Mouse (Mus musculus) layer of hippocampus, adult 8-10 months (tissue): Measurements from ENCODE around the gene Gsto2. TPM values are rescaled to one million over a fixed set of nuclear protein-coding genes. Genes with fewer than 3 reads are reported as not detected.

Experiments
- DNase-seq, 2 experiments: peaks; one replicate each; pipeline ENCODE4 v3.0.0; 2022; ENCODE audit warnings: low spot score in 2 of 2
- total RNA-seq, 4 experiments: library from RNA; stranded (reverse); gene quantifications; 2 replicates each; pipeline ENCODE4 v1.2.4; 2022

The Gsto2 gene
- total RNA-seq, 4 experiments from 2014 or later: 2.2 to 4.1 (median 2.9) TPM

- DNase-seq: no peak
Observed at GRCm38 (mm10) chr19:47890489-47891130, 25.3 kb downstream of the Gsto2 start.

DNA sequence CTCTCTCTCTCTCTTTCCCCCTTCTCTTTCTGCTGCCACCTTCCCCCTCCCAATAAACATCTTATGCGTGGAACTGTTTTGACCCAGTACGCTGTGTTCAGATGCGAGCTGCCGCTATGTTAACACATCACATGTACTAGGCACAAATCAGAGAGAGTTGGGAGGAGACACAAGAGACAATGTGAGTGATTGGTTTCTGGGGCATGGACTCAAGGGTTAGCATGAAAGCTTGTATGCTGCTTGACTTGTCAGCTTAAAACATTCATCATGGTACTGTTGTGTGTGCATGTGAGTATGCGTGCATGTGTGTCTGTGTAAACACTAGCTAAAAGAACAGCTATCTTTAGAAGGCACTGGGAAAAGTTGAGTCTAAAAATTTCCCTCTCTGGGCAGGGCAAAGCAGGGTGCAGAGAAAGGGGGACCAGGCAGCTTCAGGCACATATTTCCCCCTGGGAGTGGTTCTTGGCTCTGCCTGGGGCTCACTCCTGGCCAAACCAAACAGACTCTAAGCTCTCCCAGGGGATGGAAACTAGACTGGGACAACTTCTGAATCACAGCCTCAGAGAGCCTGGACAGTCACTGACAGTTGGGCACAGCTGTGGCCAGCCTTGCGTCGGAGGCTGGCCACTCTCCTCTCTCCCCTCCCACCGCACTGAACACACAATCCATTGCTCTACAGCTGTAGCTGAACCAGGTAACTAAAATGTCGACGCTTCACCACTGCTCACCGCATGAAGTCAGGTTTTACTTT lies 26.4 kb downstream of the Gsto2 start:
- DNase-seq: no peak

- DNase-seq: no peak
Observed at GRCm38 (mm10) chr19:47893092-47893491, 27.8 kb downstream of the Gsto2 start.

GRCm38 (mm10) chr19:47898472-47899079 lies 33.2 kb downstream of the Gsto2 start:
- no peak for DNase-seq

GRCm38 (mm10) chr19:47900012-47900411 lies 34.7 kb downstream of the Gsto2 start:
- no peak for DNase-seq

DNA sequence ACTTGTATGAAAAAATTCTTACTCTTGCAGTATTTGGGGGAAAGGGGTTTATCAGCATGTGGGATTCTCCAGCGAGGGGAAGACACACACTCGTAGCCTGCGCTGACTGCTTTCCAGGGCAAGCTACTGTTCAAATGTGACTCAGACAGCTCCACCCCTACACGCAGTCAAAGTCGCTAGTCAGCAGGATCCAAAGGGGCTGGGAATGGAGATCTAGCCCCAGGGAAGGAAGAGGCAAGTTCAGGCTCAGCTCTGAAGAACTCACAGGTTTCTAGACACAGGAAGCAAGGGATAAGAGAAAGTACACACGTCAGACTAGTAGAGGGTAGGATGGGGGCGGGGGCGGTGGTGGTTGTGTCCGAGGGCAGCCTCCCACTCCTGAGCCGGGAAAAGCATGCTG lies 35.2 kb downstream of the Gsto2 start:
- no peak for DNase-seq

DNA sequence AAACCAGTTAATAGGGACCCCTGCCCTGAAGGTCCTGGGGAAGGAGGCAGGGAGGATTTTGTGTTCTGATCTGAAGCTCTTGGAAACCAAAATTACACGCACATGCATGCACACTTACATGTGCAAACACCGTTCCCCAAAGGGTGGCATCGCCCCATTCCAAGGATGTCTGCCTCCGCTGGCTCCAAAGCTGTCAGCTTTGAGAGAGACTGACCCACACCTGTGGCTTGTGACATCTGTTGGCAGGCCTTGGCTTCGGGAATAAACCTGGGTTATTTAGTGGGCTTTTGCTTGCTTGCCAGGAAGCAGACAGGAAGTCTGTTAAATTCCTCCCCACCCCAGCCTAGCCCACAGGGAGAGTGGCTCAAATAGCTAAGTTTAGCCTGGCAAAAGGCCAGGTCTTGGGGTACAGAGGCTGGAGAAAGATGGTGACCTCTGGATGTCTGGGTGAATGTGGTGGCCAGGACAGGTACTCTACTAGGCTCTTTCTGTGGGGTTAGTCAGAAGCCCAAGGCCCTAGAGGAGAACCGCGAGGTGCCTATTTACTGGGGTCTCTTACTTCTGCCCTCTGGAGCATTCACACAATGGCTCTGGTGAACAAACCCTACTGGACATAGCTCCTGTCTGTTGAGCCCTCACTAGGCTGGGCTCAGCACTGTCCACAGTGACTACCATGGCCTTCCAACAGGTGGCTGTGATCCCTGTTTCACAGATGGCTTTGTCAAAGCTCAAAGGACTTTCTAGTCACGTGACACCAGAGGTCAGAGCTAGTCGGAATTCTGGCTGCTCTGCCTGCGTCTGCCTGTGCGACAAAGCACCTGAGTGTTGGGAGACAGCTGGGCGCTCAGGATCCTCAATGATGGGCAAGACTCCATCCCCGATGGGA lies 37.2 kb downstream of the Gsto2 start:
- DNase-seq: no peak

DNA sequence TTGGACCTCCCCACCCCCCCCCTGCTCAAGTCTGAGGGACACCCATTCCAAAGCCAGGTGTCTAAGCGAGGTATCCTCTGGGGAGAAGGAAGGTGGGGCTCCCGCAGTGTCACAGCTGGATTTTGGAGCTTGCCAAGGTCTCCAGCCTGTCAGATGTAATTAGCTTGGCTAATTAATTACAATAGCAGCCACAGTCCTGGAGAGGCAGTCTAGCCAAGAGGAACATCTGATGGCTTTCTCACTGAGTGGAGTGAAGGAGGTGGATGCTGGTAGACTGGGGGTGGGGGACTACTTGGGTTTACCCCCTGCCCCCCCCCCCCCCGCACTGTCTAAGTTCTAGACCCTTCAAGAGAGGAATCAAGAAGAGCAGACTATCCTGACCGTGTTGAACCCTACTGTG lies 38.3 kb downstream of the Gsto2 start:
- no peak for DNase-seq

GRCm38 (mm10) chr19:47905081-47905480 lies 39.7 kb downstream of the Gsto2 start:
- no peak for DNase-seq

DNA sequence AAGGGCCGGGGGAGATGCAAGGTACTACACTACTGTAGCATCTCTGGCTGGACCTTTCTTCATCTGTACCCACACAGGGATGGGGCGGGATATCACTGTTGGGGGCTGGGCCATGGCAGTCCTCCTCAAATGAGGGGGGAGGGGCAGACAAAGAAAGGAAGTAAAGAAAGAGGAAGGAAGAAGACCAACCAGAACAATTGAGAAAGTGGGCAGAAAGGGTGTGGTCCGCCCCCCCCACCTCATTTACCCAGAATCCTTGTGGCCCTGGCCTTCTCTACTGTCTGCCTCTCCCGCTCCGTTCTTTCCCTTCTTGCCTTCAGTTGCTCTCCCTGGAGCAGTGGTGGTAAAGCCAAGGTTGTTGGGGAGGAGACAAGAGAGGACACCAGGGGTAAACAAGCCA lies 40.3 kb downstream of the Gsto2 start:
- no peak for DNase-seq

- no peak for DNase-seq
Observed at GRCm38 (mm10) chr19:47907596-47907995, 42.3 kb downstream of the Gsto2 start.

- no peak for DNase-seq
Observed at GRCm38 (mm10) chr19:47908961-47909371, 43.6 kb downstream of the Gsto2 start.

GRCm38 (mm10) chr19:47909387-47910116 lies 44.2 kb downstream of the Gsto2 start:
- no peak for DNase-seq

GRCm38 (mm10) chr19:47910117-47910618 lies 44.8 kb downstream of the Gsto2 start:
- no peak for DNase-seq

DNA sequence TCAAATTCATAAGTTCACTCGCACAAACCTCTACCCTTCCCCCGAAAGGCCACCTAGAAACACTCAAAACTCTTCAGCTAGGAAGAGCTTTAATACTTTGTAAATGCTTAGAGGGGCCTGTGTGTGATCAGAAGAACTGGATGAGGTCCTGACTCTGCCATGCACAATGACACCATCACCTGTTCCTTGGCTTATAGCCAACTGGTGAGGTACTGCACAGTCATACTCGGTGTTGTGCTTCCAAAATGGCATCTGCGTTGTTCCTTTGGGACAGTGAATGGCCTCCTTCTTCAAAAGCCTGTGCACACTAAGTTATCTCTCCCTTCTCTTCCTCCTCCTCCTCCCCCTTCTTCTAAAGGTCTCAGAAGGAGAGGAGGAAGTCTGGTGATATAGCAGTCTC lies 45.4 kb downstream of the Gsto2 start:
- no peak for DNase-seq

GRCm38 (mm10) chr19:47913344-47913743 lies 48.0 kb downstream of the Gsto2 start:
- DNase-seq: no peak

DNA sequence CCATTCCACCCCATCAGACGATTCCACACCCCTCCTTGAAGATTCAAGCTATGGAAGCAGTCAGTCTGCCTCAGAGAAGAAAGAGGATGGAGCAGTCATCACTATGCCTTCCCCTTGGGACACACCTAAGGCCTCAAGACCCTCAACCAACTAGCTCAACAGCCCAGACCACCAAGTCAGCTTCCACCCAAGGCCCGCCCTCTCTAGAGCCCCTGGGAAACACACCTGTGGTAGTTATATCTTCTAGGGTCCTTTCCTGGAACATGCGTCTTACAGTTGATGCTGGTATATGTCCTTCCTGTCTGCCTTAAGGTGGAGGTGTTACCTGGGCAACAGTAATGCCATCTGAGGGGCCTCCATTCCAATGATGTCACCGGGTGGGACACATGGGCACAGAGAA lies 48.9 kb downstream of the Gsto2 start:
- DNase-seq: no peak

- DNase-seq: no peak
Observed at GRCm38 (mm10) chr19:47915251-47915650, 49.9 kb downstream of the Gsto2 start.

- no peak for DNase-seq
Observed at GRCm38 (mm10) chr19:47917396-47917795, 52.1 kb downstream of the Gsto2 start.

DNA sequence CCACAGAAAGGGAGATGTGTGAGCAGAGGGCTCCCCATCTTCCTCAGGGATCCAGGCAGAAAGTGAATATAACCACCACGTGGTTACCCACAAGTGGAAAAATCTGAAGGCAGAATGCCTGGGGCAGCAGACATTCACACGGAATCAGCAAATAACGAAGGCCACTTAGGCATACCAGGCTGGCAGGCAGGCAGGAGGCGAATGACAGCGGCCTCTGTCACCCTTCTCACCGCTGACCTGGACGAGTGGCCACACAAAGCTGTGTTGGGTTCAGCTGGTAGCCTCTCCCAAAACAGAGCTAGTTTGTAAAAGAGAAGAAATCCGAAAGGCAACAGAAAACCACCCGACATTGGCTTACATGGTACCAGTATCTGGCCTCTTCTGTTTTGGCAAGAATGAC lies 52.7 kb downstream of the Gsto2 start:
- no peak for DNase-seq
